Mouse (Mus musculus) cerebellum, adult 2 months (tissue): ENCODE data around the gene Card9. TPM values are rescaled to one million over a fixed set of nuclear protein-coding genes. Genes with fewer than 3 reads are reported as not detected.

Experiments used
- DNase-seq, 2 experiments: peaks; one replicate each; pipeline ENCODE4 v3.0.0; 2021
- H3K27ac ChIP-seq: fragments of 200-500 bp; 2 replicates; pipeline ENCODE4 v1.5.1; 2012; ENCODE audit warnings: low read length, control low read depth, inconsistent platforms; ENCODE audit not compliant: insufficient read depth
- H3K27me3 ChIP-seq: fragments of 200-500 bp; 2 replicates; pipeline ENCODE4 v1.6.1; 2012; ENCODE audit warnings: inconsistent platforms, mild to moderate bottlenecking, low read length, moderate library complexity; ENCODE audit not compliant: control insufficient read depth, insufficient read depth
- H3K4me1 ChIP-seq: fragments of 200-500 bp; 2 replicates; pipeline ENCODE4 v1.6.1; 2011; ENCODE audit warnings: low read length; ENCODE audit not compliant: control insufficient read depth, insufficient read depth
- H3K4me3 ChIP-seq: fragments of 200-500 bp; replicated peaks from 2 replicates; pipeline ENCODE3; 2011; ENCODE audit warnings: mild to moderate bottlenecking, low read depth, low read length, control low read depth; ENCODE audit not compliant: insufficient read depth
- CTCF ChIP-seq: fragments of 200-500 bp; IDR thresholded peaks from 2 replicates; pipeline ENCODE4 v1.5.1; 2011; ENCODE audit warnings: low read depth, mild to moderate bottlenecking, control low read depth, low read length, moderate library complexity, borderline replicate concordance; ENCODE audit not compliant: insufficient read depth
- POLR2A ChIP-seq: fragments of 200-500 bp; IDR thresholded peaks from 2 replicates; pipeline ENCODE4 v1.6.1; 2011; ENCODE audit warnings: low read length, control low read depth, borderline replicate concordance; ENCODE audit not compliant: insufficient read depth
- WGBS: fragments of 180-500 bp; shearing (Covaris S2); methylation state at CpG from one replicate; pipeline ENCODE4 v1.1.7; 2018; 5-methylcytosine and 5-hydroxymethylcytosine counted together
- polyA plus RNA-seq: library from polyadenylated mRNA; depleted of rRNA; stranded (reverse); fragments of >200 nt; gene quantifications from 2 replicates; pipeline ENCODE4 v1.2.3, GENCODE M21; 2012

Card9 gene
- polyA plus RNA-seq, 1 experiment: 5.7 TPM

GRCm38 (mm10) chr2:26372396-26372795, 11.7 kb upstream of the Card9 start:
- no peak for TF ChIP-seq CTCF
- TF ChIP-seq POLR2A: no peak
- Histone ChIP-seq H3K27me3 (no peaks in the 10 kb centered on the region), H3K27ac (no peak overlapping the region), H3K4me1 (no peaks in the 10 kb centered on the region), H3K4me3 (no peak overlapping the region)
- WGBS: 93% methylated on average over 8 of the region's 8 CpGs
- no peak for DNase-seq

- TF ChIP-seq POLR2A: no peak
- TF ChIP-seq CTCF: no peak
- Histone ChIP-seq H3K27me3 (no peaks in the 10 kb centered on the region), H3K4me3 (no peak overlapping the region), H3K27ac (no peak overlapping the region), H3K4me1 (peaks cover 18% of the 10 kb centered on the region)
- 48% methylated on average over 1 of the region's 1 CpGs for WGBS
- DNase-seq: no peak
Measured at GRCm38 (mm10) chr2:26368572-26368971, 7.9 kb upstream of the Card9 start.

GRCm38 (mm10) chr2:26367911-26368310, 7.2 kb upstream of the Card9 start:
- WGBS: 90% methylated on average over 6 of the region's 6 CpGs
- no peak for TF ChIP-seq POLR2A
- no peak for TF ChIP-seq CTCF
- Histone ChIP-seq H3K4me3 (no peak overlapping the region), H3K4me1 (peaks cover 18% of the 10 kb centered on the region), H3K27me3 (no peaks in the 10 kb centered on the region), H3K27ac (no peak overlapping the region)
- DNase-seq: no peak

GRCm38 (mm10) chr2:26364738-26365465, 4.2 kb upstream of the Card9 start:
- TF ChIP-seq POLR2A (no peak), CTCF (no peak)
- Histone ChIP-seq H3K27ac (no peak overlapping the region), H3K4me1 (peaks cover 21% of the 10 kb centered on the region), H3K27me3 (no peaks in the 10 kb centered on the region), H3K4me3 (no peak overlapping the region)
- peak; percentile 70 to 72 for DNase-seq
- WGBS: 12% methylated on average over 10 of the region's 10 CpGs

- H3K4me1 ChIP-seq: peaks cover 24% of the 10 kb centered on the region
- no peak overlapping the region for H3K27ac ChIP-seq
- no peak overlapping the region for H3K4me3 ChIP-seq
- TF ChIP-seq POLR2A (no peak), CTCF (no peak)
- no peak for DNase-seq
- WGBS: 84% methylated on average over 5 of the region's 5 CpGs
- H3K27me3 ChIP-seq: no peaks in the 10 kb centered on the region
Measured at GRCm38 (mm10) chr2:26363481-26363880, 2.8 kb upstream of the Card9 start.

- Histone ChIP-seq H3K4me1 (peaks cover 24% of the 10 kb centered on the region), H3K27me3 (no peaks in the 10 kb centered on the region), H3K4me3 (no peak overlapping the region), H3K27ac (no peak overlapping the region)
- 71% methylated on average over 5 of the region's 5 CpGs for WGBS
- no peak for DNase-seq
- no peak for TF ChIP-seq POLR2A
- no peak for TF ChIP-seq CTCF
Measured at GRCm38 (mm10) chr2:26362991-26363390, 2.3 kb upstream of the Card9 start.

GRCm38 (mm10) chr2:26359983-26360382, 735 bp downstream of the Card9 start:
- no peak for TF ChIP-seq CTCF
- no peak for TF ChIP-seq POLR2A
- no peak overlapping the region for H3K27ac ChIP-seq
- 5% methylated on average over 6 of the region's 6 CpGs for WGBS
- no peaks in the 10 kb centered on the region for H3K27me3 ChIP-seq
- no peak for DNase-seq
- peaks cover 30% of the 10 kb centered on the region for H3K4me1 ChIP-seq
- H3K4me3 ChIP-seq: no peak overlapping the region

GRCm38 (mm10) chr2:26358667-26359320, 1.9 kb downstream of the Card9 start:
- Histone ChIP-seq H3K4me1 (peaks cover 29% of the 10 kb centered on the region), H3K27ac (no peak overlapping the region), H3K27me3 (no peaks in the 10 kb centered on the region), H3K4me3 (no peak overlapping the region)
- peak in 1 of 2 experiments; percentile 19 for DNase-seq
- TF ChIP-seq CTCF (no peak), POLR2A (no peak)
- 81% methylated on average over 13 of the region's 13 CpGs for WGBS
